Mouse (Mus musculus): ENCODE data around the gene Ier3.

Ier3 gene

GRCm38 (mm10) chr17:35869346-35870067 lies 48.0 kb downstream of the Ier3 start:
- no peak for DNase-seq

GRCm38 (mm10) chr17:35870151-35870883 lies 48.8 kb downstream of the Ier3 start:
- DNase-seq = no peak

DNA sequence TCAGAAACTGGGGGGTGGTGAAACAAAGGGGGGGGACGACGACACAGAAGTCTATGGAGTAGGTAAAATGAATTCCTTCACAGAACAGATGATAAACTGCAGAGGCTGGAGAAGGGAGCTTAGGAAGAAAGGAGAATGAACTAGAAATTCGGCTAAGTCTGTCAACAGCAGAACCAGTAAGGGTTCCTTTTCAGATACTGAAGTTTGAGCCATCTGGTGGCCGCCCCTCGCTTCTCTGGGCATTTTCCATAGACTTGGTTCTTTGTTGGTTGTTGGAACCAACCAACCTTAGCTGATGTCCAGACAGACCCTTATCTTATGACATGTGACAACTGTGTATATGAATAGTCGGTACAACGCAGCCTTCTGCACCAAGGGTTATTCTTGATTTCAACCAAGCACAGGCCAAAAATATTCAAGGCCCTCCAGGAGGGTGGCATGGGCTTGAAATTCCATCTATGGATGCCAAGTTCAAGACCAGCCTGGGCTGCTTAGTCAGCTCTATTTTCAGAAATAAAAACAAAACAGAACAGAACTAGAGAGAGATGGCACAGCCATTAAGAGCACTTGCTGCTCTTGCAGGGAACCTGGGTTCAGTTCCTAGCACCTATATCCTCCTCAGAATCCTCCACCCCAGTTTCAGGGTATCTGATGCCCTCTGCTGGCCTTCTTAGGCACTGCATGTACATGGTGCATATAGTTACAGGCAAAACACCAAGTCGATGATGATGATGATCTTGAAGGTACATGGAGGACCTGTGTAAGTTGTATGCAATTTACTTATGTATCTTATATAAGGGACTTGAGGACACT lies 49.6 kb downstream of the Ier3 start:
- DNase-seq = no peak
